Mouse (Mus musculus) lung, postnatal 0 days (tissue): ENCODE measurements around the gene Cacna1d.

ENCODE experiments used
- CTCF ChIP-seq: IDR thresholded peaks from 2 replicates; pipeline ENCODE4 v1.5.1; 2016; ENCODE audit warnings: antibody characterized with exemption, mild to moderate bottlenecking
- EP300 ChIP-seq: IDR thresholded peaks from 2 replicates; pipeline ENCODE4 v1.6.1; 2016; ENCODE audit warnings: antibody characterized with exemption, mild to moderate bottlenecking, control low read depth

- TF ChIP-seq CTCF: no peak
- no peak for TF ChIP-seq EP300
These were observed 305.5 kb downstream of the Cacna1d start for GRCm38 (mm10) chr14:30185616-30186274.
